Mouse (Mus musculus) MEL (cell line): ENCODE measurements around the gene Cenpx.
"Not testable (repeated sequence)": the region's sequence is repeated elsewhere in the genome, so short reads cannot be mapped to it uniquely, and the experiment has no call there.

Source experiments
- CTCF ChIP-seq, 3 experiments: IDR thresholded peaks in 2 of 3; conservative IDR thresholded peaks in 1 of 3; 2 replicates each; pipeline ENCODE4 v1.5.1; 2011 to 2012; ENCODE audit warnings: low read length in 3 of 3, low read depth in 2 of 3, mild to moderate bottlenecking in 2 of 3, improper control_type of control experiment in 1 of 3, inconsistent platforms in 1 of 3, mixed read lengths in 1 of 3, moderate library complexity in 1 of 3; ENCODE audit not compliant: control insufficient read depth in 1 of 3, insufficient read depth in 1 of 3, poor library complexity in 1 of 3, severe bottlenecking in 1 of 3
- GATA1 ChIP-seq: IDR thresholded peaks from 2 replicates; pipeline ENCODE4 v1.6.1; 2011; ENCODE audit warnings: low read depth, low read length, improper control_type of control experiment
- KAT2A ChIP-seq: conservative IDR thresholded peaks from 2 replicates; pipeline ENCODE4 v1.6.1; 2012; ENCODE audit warnings: low read depth, low read length, improper control_type of control experiment, inconsistent platforms
- POLR2AphosphoS5 ChIP-seq: IDR thresholded peaks from 2 replicates; pipeline ENCODE4 v1.6.1; 2012; ENCODE audit warnings: low read depth, borderline replicate concordance, mild to moderate bottlenecking, inconsistent platforms, low read length, moderate library complexity, mixed read lengths
- USF2 ChIP-seq, 2 experiments: IDR thresholded peaks; 2 replicates each; pipeline ENCODE4 v1.6.1; 2011 to 2012; ENCODE audit warnings: improper control_type of control experiment in 2 of 2, low read length in 2 of 2, borderline replicate concordance in 1 of 2, inconsistent platforms in 1 of 2, low read depth in 1 of 2, mild to moderate bottlenecking in 1 of 2; ENCODE audit not compliant: insufficient read depth in 1 of 2

DNA sequence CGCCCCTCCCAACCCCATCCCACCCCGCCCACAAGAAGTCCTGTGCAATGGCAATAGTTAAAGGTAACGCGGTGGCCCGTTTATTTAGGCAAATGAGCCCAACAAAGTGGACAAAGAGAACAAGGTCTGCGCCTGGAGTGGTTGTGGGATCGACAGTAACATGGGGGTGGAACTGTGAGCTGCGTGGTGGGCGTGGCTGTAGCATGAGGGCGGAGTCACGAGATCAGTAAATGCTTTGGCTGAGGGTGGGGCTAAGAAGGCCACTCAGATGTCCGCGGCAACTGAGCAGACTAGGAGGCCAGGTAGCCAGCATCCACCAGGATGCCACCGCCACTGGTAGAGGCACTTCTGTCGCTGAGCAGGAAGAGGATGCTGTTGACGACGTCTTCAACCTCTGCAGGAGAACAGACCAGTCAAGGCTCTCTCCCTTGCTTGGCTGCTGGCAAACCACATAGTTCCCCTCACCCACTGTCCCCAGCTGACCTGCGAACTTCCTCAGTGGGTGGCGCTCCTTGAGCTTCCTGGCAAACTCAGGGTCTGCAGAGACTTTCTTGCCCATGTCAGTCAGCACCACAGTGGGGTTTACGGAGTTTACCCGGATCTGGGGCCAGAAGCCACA lies 16.0 kb upstream of the Cenpx start:
- not testable (repeated sequence) for TF ChIP-seq USF2 (IDR thresholded peaks at IDR 0.05; ENCODE audit: borderline replicate concordance in 1 of 2, insufficient read depth in 1 of 2, low read depth in 1 of 2, low read length in 2 of 2); KAT2A; POLR2AphosphoS5; CTCF (IDR thresholded peaks at IDR 0.05 in 2 of 3, conservative IDR thresholded peaks at IDR 0.05 in 1 of 3; ENCODE audit: control insufficient read depth in 1 of 3, insufficient read depth in 1 of 3, low read depth in 2 of 3, low read length in 3 of 3, poor library complexity in 1 of 3, severe bottlenecking in 1 of 3); GATA1
